Mouse (Mus musculus): ENCODE results near the gene Zc3h7a. TPM values are rescaled to one million over a fixed set of nuclear protein-coding genes. Genes with fewer than 3 reads are reported as not detected.

The Zc3h7a gene
- polyA plus RNA-seq, 1 experiment from 2014 or later: 37.4 TPM

- peak overlapping the region; percentile 70 for H3K4me2 ChIP-seq (replicated peaks; ENCODE audit: low read depth)
- no peaks in the 10 kb centered on the region for H3K4me1 ChIP-seq (replicated peaks; ENCODE audit: control insufficient read depth, insufficient read depth)
- H3K27me3 ChIP-seq (ENCODE audit: control insufficient read depth, insufficient read depth, low read length): no peaks in the 10 kb centered on the region
- H3K4me3 ChIP-seq (ENCODE audit: low read depth, low read length): peak overlapping the region; percentile 99
- TF ChIP-seq EP300 (optimal IDR thresholded peaks at IDR 0.05) (no peak), CTCF (IDR thresholded peaks at IDR 0.05; ENCODE audit: low read depth) (no peak)
- no peaks in the 10 kb centered on the region for H3K36me3 ChIP-seq (ENCODE audit: control insufficient read depth, insufficient read depth, low read length)
- DNase-seq (ENCODE audit: low spot score): no peak
- WGBS: 4% methylated on average over 4 of the region's 4 CpGs
- no peak overlapping the region; the same call in 1 of the 2 replicates for H3K27ac ChIP-seq (replicated peaks)
- H3K9me3 ChIP-seq (ENCODE audit: control insufficient read depth, low read length): no peaks in the 10 kb centered on the region
- ATAC-seq (ENCODE audit: low FRiP score, low TSS enrichment): no peak
- H3K9ac ChIP-seq (ENCODE audit: low read length): peak overlapping the region; percentile 93
Observed at GRCm38 (mm10) chr16:11176884-11177244, 671 bp upstream of the Zc3h7a start.

GRCm38 (mm10) chr16:11175489-11176207 lies 545 bp downstream of the Zc3h7a start:
- ATAC-seq (ENCODE audit: low FRiP score, low TSS enrichment): peak; percentile 70
- peak overlapping the region; percentile 96 for H3K27ac ChIP-seq (replicated peaks)
- H3K4me1 ChIP-seq (replicated peaks; ENCODE audit: control insufficient read depth, insufficient read depth): no peaks in the 10 kb centered on the region
- no peaks in the 10 kb centered on the region for H3K27me3 ChIP-seq (ENCODE audit: control insufficient read depth, insufficient read depth, low read length)
- H3K36me3 ChIP-seq (ENCODE audit: control insufficient read depth, insufficient read depth, low read length): no peaks in the 10 kb centered on the region
- H3K4me3 ChIP-seq (ENCODE audit: low read depth, low read length): peak overlapping the region; percentile 99
- peak overlapping the region; percentile 70 for H3K4me2 ChIP-seq (replicated peaks; ENCODE audit: low read depth)
- H3K9ac ChIP-seq (ENCODE audit: low read length): peak overlapping the region; percentile 93
- no peaks in the 10 kb centered on the region for H3K9me3 ChIP-seq (ENCODE audit: control insufficient read depth, low read length)
- WGBS: 0% methylated on average over 71 of the region's 72 CpGs
- TF ChIP-seq CTCF (IDR thresholded peaks at IDR 0.05; ENCODE audit: low read depth) (no peak), EP300 (optimal IDR thresholded peaks at IDR 0.05) (peak; percentile 40)
- DNase-seq (ENCODE audit: low spot score): peak; percentile 79

- Histone ChIP-seq H3K4me2 (replicated peaks; ENCODE audit: low read depth) (peak overlapping the region; percentile 70), H3K4me3 (ENCODE audit: low read depth, low read length) (peak overlapping the region; percentile 99), H3K36me3 (ENCODE audit: control insufficient read depth, insufficient read depth, low read length) (no peaks in the 10 kb centered on the region), H3K9me3 (ENCODE audit: control insufficient read depth, low read length) (no peaks in the 10 kb centered on the region), H3K9ac (ENCODE audit: low read length) (peak overlapping the region; percentile 93), H3K4me1 (replicated peaks; ENCODE audit: control insufficient read depth, insufficient read depth) (no peaks in the 10 kb centered on the region), H3K27ac (replicated peaks) (peak overlapping the region; percentile 96), H3K27me3 (ENCODE audit: control insufficient read depth, insufficient read depth, low read length) (no peaks in the 10 kb centered on the region)
- 9% methylated on average over 9 of the region's 9 CpGs for WGBS
- no peak for ATAC-seq (ENCODE audit: low FRiP score, low TSS enrichment)
- DNase-seq (ENCODE audit: low spot score): no peak
- no peak for TF ChIP-seq EP300 (optimal IDR thresholded peaks at IDR 0.05)
- TF ChIP-seq CTCF (IDR thresholded peaks at IDR 0.05; ENCODE audit: low read depth): no peak
Observed at GRCm38 (mm10) chr16:11175100-11175488, 1.1 kb downstream of the Zc3h7a start.

- peak overlapping the region; percentile 96 for H3K27ac ChIP-seq (replicated peaks)
- H3K4me3 ChIP-seq (ENCODE audit: low read depth, low read length): peak overlapping the region; percentile 99
- peak overlapping the region; percentile 93; the same call in 1 of the 2 replicates for H3K9ac ChIP-seq (ENCODE audit: low read length)
- H3K36me3 ChIP-seq (ENCODE audit: control insufficient read depth, insufficient read depth, low read length): no peaks in the 10 kb centered on the region
- peak; percentile 76 for DNase-seq (ENCODE audit: low spot score)
- TF ChIP-seq EP300 (optimal IDR thresholded peaks at IDR 0.05) (no peak), CTCF (IDR thresholded peaks at IDR 0.05; ENCODE audit: low read depth) (peak; percentile 81)
- H3K4me1 ChIP-seq (replicated peaks; ENCODE audit: control insufficient read depth, insufficient read depth): no peaks in the 10 kb centered on the region
- H3K27me3 ChIP-seq (ENCODE audit: control insufficient read depth, insufficient read depth, low read length): no peaks in the 10 kb centered on the region
- no peaks in the 10 kb centered on the region for H3K9me3 ChIP-seq (ENCODE audit: control insufficient read depth, low read length)
- peak overlapping the region; percentile 70 for H3K4me2 ChIP-seq (replicated peaks; ENCODE audit: low read depth)
- WGBS: 10% methylated on average over 10 of the region's 10 CpGs
- no peak for ATAC-seq (ENCODE audit: low FRiP score, low TSS enrichment)
Observed at GRCm38 (mm10) chr16:11174671-11175081, 1.5 kb downstream of the Zc3h7a start.

GRCm38 (mm10) chr16:11171679-11172078 lies 4.5 kb downstream of the Zc3h7a start:
- WGBS: 81% methylated on average over 6 of the region's 6 CpGs
- no peaks in the 10 kb centered on the region for H3K4me1 ChIP-seq (replicated peaks; ENCODE audit: control insufficient read depth, insufficient read depth)

GRCm38 (mm10) chr16:11166431-11166830 lies 9.8 kb downstream of the Zc3h7a start:
- H3K36me3 ChIP-seq (ENCODE audit: control insufficient read depth, insufficient read depth, low read length): peaks cover 7% of the 10 kb centered on the region; the same call in 1 of the 2 replicates
- WGBS: 76% methylated on average over 2 of the region's 2 CpGs
- TF ChIP-seq CTCF (IDR thresholded peaks at IDR 0.05; ENCODE audit: low read depth) (no peak), EP300 (optimal IDR thresholded peaks at IDR 0.05) (no peak)
- no peak for ATAC-seq (ENCODE audit: low FRiP score, low TSS enrichment)
- H3K27me3 ChIP-seq (ENCODE audit: control insufficient read depth, insufficient read depth, low read length): no peaks in the 10 kb centered on the region
- no peak for DNase-seq (ENCODE audit: low spot score)
- H3K9me3 ChIP-seq (ENCODE audit: control insufficient read depth, low read length): no peaks in the 10 kb centered on the region
- no peaks in the 10 kb centered on the region for H3K4me1 ChIP-seq (replicated peaks; ENCODE audit: control insufficient read depth, insufficient read depth)
- H3K4me2 ChIP-seq (replicated peaks; ENCODE audit: low read depth): no peak overlapping the region
- H3K4me3 ChIP-seq (ENCODE audit: low read depth, low read length): no peak overlapping the region
- no peak overlapping the region for H3K27ac ChIP-seq (replicated peaks)
- H3K9ac ChIP-seq (ENCODE audit: low read length): no peak overlapping the region

More at GRCm38 (mm10) chr16:11171679-11172078, 4.5 kb downstream of the Zc3h7a start:
- Histone ChIP-seq H3K9me3 (ENCODE audit: control insufficient read depth, low read length) (no peaks in the 10 kb centered on the region), H3K36me3 (ENCODE audit: control insufficient read depth, insufficient read depth, low read length) (no peaks in the 10 kb centered on the region), H3K4me3 (ENCODE audit: low read depth, low read length) (no peak overlapping the region), H3K27ac (replicated peaks) (no peak overlapping the region), H3K4me2 (replicated peaks; ENCODE audit: low read depth) (no peak overlapping the region), H3K9ac (ENCODE audit: low read length) (no peak overlapping the region), H3K27me3 (ENCODE audit: control insufficient read depth, insufficient read depth, low read length) (no peaks in the 10 kb centered on the region)
- TF ChIP-seq CTCF (IDR thresholded peaks at IDR 0.05; ENCODE audit: low read depth) (no peak), EP300 (optimal IDR thresholded peaks at IDR 0.05) (no peak)
- no peak for ATAC-seq (ENCODE audit: low FRiP score, low TSS enrichment)
- DNase-seq (ENCODE audit: low spot score): no peak

Data from stomach, postnatal 0 days (tissue).